8 mouse cellular contexts compared by ENCODE assay signal in genomic region chr7:137085969-137086606, GRCm38 (mm10).
DNase-seq lines count a peak whose midpoint lies in the region.

No protein-coding gene starts in this region.

- peak; percentile 3 to 9 for DNase-seq in spleen, postnatal 36 days (ENCODE audit: low spot score in 2 of 2)
- no peak for DNase-seq in spleen, adult 12 weeks (ENCODE audit: low spot score)
- peak; percentile 55 to 84 for DNase-seq in gastrocnemius, postnatal 4 days (ENCODE audit: low spot score in 2 of 2)
- DNase-seq in kidney, adult 18-20 months = peak; percentile 75
- peak; percentile 88 for DNase-seq in lung, postnatal 10 days
- peak; percentile 59 for DNase-seq in urinary bladder, postnatal 25 days (ENCODE audit: low spot score)
- no peak for DNase-seq in layer of hippocampus, adult 18-20 months (ENCODE audit: low spot score in 2 of 2)
- no peak for DNase-seq in layer of hippocampus, postnatal 10 days (ENCODE audit: low spot score in 2 of 2)

Comparison
In these comparisons a context has a peak if more than half of its experiments do, and no peak if none do; other contexts are left out.
1. DNase-seq: peak in spleen, postnatal 36 days (2 of 2), gastrocnemius, postnatal 4 days (2 of 2), kidney, adult 18-20 months (single experiment), lung, postnatal 10 days (single experiment) and urinary bladder, postnatal 25 days (single experiment); none in spleen, adult 12 weeks (single experiment), layer of hippocampus, adult 18-20 months (0 of 2) and layer of hippocampus, postnatal 10 days (0 of 2).